Mouse (Mus musculus): ENCODE measurements at regions not wholly inside any gene's neighbourhood (a gene's known extent, or its start where the extent isn't known, plus 50 kb on each side); places are given as distances from the start of the nearest gene placed in this dataset.

GRCm38 (mm10) chr13:107329348-107329747, 307.4 kb upstream of the Kif2a start:
- no peak for ATAC-seq (replicated peaks; ENCODE audit: insufficient number of reproducible peaks, low FRiP score, low TSS enrichment, poor library complexity, severe bottlenecking)

DNA sequence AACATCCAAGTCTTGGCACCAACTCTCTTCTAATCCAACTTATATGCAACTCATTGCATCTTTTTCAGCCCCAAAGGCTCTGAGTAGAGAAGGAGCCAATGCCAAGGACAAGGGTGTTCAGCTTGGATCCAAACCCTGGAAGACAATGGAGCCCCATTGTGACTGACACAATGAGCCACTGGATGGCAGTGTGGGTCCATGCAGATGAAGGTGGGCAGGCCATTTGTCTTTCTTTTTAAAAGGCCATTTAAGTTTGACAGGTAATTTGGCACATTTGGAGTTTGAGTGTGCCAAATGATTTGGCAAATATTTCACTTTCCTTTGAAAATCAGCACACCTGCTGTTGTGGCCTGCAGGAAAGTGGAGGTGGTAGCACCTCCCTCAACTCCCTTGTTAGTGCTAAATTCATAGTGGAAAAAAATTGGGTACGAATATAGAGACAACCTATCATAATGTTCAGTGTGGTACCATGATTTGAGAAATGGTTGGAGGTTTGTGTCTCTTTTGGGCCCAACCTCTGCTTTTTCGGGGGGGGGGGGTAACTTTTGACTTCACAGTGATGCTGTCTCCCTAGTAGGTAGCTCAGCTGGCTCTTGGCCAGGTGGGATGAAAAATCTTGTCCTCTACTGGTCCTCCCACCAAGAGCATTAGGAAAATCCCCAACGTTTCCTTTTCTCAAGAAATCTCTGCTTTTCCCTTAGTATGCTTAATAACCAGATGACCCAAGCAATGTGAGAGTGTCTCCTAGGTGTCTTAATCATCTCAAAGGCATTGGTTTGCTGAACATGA, 304.0 kb upstream of the Kif2a start:
- ATAC-seq (replicated peaks; ENCODE audit: insufficient number of reproducible peaks, low FRiP score, low TSS enrichment, poor library complexity, severe bottlenecking), result no peak

- ATAC-seq (replicated peaks; ENCODE audit: insufficient number of reproducible peaks, low FRiP score, low TSS enrichment, poor library complexity, severe bottlenecking), result no peak
Observed at GRCm38 (mm10) chr13:107314746-107315145, 292.8 kb upstream of the Kif2a start.

DNA sequence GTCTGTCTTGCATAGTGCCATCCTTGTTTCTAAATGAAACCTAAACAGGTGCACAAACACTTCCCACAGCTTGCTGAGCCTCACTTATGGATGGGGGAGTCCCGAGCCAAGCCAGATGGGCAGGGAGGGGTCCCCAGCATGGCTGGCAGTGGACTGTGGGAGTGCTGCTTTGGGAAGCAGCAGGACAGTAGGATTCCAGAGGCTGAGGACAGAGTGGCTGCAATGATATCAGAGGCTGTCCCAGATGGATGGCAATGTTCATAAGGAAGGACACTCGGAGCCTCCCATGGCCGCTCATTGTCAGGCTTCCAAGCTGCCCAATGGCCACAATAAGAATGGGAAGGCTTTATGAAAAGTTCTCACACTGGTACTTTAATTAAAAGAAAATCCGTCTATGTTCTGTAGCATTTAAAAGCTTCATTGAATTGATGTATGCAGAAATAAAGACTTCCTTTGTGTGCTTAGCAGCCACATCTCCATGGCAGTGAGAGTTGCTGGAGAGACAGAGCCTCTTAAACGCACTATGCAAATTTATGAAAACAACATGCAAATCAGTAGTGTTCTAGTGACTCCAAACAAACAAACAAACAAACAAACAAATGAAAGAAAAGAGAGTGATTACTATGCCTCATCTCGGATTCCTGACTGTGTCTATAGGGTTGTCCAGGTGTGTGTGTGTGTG, 287.2 kb upstream of the Kif2a start:
- ATAC-seq (replicated peaks; ENCODE audit: insufficient number of reproducible peaks, low FRiP score, low TSS enrichment, poor library complexity, severe bottlenecking), result no peak

DNA sequence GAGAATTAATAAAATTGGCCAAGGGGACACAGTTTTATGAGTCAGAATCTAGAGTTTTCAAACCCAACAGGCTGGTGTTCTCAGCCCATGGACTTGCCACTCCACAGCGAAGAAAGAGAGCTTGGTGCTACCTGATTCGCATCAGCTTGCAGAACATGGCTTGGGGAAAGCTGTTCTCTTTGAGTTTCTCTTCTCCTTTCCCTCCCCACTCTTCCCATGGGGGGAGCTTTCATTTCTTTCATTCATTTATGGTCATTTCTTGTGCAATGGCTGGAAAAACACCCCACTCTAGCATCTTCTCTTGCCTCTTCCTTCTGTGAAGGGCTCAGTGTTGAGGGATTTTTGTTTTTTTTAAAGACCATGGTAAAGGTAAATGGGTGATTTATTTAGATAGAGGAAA, 286.5 kb upstream of the Kif2a start:
- ATAC-seq (replicated peaks; ENCODE audit: insufficient number of reproducible peaks, low FRiP score, low TSS enrichment, poor library complexity, severe bottlenecking), result no peak

GRCm38 (mm10) chr13:107306958-107307357, 285.0 kb upstream of the Kif2a start:
- no peak for ATAC-seq (replicated peaks; ENCODE audit: insufficient number of reproducible peaks, low FRiP score, low TSS enrichment, poor library complexity, severe bottlenecking)

DNA sequence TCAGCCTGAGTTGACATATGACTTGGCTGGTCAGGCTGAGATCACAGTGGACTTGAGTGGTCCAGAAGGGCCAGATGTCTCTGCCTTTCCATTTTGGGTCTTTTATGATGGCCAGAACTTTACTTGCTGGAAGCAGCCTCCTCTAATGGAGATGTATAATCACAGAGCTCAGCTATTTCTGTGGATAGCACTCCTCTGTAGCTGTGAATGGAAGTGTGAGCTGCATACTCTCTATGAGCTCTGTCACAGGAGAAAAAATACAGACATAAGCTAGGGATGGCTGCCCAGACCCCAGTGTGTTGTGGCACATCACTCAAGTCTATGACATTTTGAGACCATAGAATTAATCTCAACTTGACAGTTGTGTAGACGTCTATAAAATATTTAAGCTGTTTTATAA, 284.3 kb upstream of the Kif2a start:
- no peak for ATAC-seq (replicated peaks; ENCODE audit: insufficient number of reproducible peaks, low FRiP score, low TSS enrichment, poor library complexity, severe bottlenecking)

DNA sequence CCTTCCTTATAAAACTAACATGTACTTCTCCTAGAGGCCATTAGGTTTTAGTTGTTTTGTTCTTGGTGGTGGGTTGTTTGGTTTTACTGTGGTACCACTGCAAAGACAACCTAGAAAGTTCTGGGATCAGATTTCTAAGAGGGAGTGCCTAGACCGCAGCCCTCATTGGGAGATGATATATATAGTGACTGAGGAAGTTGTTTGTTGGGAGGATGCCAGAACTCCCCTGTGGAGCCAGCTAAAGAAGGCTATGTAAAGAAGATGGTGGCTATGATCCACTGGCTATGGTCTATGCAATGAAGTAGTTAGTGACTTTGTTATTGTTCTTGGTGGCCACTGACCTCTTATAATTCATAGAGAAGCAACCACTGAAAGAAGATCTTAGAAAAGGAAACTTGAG, 283.8 kb upstream of the Kif2a start:
- no peak for ATAC-seq (replicated peaks; ENCODE audit: insufficient number of reproducible peaks, low FRiP score, low TSS enrichment, poor library complexity, severe bottlenecking)

DNA sequence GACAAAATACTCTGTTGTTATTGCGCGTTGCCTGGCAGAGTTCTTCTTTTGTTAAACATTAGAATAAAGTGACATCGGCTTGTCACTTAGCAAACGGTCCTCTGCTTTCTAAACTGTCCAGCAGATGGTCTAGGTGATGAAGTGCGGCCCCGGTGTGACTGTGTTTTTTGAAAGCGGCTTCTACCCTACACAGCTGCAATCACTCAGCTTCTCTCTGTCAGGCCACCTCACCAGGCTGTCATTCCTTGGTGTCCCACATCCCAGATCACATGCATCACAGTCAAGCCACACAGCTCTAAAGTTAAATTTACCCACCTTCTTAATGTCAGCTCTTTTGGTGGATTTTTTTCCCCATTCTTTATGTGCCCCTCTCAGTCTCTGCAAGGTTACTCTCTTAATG, 282.0 kb upstream of the Kif2a start:
- no peak for ATAC-seq (replicated peaks; ENCODE audit: insufficient number of reproducible peaks, low FRiP score, low TSS enrichment, poor library complexity, severe bottlenecking)

DNA sequence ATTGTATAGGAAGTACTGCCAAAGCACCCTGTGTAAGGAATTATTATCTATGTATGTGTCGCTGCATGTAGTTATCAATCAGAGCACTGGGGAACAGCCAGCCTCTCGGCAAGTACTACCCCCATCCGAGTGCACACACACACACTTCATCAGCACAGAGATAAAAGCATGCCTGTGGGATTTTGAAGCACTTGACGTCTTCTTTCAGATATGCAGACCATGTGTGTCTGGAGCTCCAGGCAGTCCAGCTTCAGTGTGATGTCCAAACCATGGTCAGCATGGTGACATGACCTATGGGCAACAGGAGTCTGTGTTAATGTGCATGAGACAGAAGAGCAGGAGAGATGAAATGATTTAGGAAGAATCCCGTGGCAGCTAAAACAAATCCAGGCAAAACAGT, 281.4 kb upstream of the Kif2a start:
- no peak for ATAC-seq (replicated peaks; ENCODE audit: insufficient number of reproducible peaks, low FRiP score, low TSS enrichment, poor library complexity, severe bottlenecking)

- ATAC-seq (replicated peaks; ENCODE audit: insufficient number of reproducible peaks, low FRiP score, low TSS enrichment, poor library complexity, severe bottlenecking), result no peak
Observed at GRCm38 (mm10) chr13:107300792-107301191, 278.9 kb upstream of the Kif2a start.

GRCm38 (mm10) chr13:107264581-107264980, 242.7 kb upstream of the Kif2a start:
- ATAC-seq (replicated peaks; ENCODE audit: insufficient number of reproducible peaks, low FRiP score, low TSS enrichment, poor library complexity, severe bottlenecking), result no peak

DNA sequence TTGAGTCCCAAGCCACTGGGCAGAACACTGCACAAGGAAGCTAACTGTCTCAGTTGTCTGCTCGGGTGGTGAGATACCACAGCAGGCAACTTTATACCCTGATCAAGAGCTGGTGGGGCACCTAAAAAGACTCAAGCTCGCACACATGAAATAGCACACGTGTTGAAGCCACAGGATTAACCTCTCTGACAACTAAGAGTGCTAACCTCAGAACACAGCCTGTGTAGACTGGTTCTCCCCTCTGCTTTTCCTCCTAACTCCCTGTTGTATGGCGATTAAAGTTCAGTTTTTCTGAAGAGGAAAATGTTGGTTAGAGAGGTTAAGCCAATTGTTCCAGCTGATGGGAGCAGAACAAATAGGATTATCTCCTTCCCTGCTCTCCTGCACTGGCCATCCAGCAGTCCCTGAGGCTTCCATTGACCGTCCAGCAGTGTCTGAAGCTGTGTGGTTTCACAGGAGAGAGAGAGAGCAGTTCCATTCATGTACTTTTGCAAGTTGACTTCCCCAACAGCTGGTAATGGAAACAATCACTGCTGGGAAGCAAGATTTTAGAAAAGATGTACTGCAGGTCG, 239.6 kb upstream of the Kif2a start:
- ATAC-seq (replicated peaks; ENCODE audit: insufficient number of reproducible peaks, low FRiP score, low TSS enrichment, poor library complexity, severe bottlenecking), result no peak

- no peak for ATAC-seq (replicated peaks; ENCODE audit: insufficient number of reproducible peaks, low FRiP score, low TSS enrichment, poor library complexity, severe bottlenecking)
Observed at GRCm38 (mm10) chr13:107260274-107260673, 238.3 kb upstream of the Kif2a start.

DNA sequence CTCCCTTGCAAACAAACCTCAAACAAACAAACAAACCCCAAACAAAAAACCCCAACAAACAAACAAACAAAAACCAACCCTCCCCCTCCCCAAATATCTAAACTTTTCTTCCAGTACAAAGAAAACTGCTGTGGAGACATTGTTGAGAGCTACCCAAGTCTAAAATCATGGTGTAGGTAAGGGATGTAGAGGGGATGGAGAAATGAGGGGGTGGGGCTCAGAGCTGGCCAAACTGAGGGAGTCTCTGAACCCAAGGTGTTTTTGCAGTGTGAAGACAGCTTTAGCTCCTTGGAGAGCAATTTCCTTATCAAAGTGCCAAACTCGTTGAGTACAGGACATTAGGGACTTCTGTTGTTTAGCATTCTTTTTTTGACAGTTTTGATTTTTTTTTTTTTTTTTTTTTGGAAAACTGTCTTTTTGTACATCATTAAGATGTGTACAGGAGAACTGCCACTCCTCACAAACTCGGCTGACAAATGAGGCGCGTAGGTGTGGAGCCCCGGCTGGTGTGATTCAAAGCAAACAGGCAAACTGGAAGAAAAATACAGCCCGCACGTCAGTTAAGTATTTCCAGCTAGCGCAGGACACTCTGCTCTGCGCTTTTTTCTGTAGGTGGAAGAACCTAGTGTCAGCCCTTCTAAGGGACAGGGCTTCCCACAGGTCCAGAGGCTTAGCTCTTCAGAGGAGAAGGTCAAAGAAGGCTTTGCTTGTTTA, 226.0 kb upstream of the Kif2a start:
- no peak for ATAC-seq (replicated peaks; ENCODE audit: insufficient number of reproducible peaks, low FRiP score, low TSS enrichment, poor library complexity, severe bottlenecking)

- no peak for ATAC-seq (replicated peaks; ENCODE audit: insufficient number of reproducible peaks, low FRiP score, low TSS enrichment, poor library complexity, severe bottlenecking)
Observed at GRCm38 (mm10) chr13:107246956-107247751, 225.2 kb upstream of the Kif2a start.

DNA sequence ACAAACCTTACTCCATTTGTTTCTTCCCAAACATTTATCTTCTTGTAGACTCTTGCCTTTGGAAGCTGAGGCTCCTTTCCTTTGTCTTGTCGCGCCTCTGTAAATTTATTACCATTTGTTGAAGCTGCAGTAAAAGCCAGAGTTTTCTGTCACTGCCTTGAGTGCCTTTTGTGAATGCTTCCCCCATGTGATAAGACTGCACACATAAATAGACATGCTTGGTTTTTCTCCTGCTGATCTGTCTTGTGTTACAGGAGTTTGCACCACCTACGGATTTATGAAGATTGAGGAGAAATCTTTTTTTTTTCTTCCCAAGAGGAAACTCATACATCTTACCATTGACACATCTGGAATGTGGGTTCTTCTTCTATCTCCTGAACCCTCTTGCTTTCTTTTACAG, 222.2 kb upstream of the Kif2a start:
- no peak for ATAC-seq (replicated peaks; ENCODE audit: insufficient number of reproducible peaks, low FRiP score, low TSS enrichment, poor library complexity, severe bottlenecking)

GRCm38 (mm10) chr13:107239035-107239387, 217.1 kb upstream of the Kif2a start:
- ATAC-seq (replicated peaks; ENCODE audit: insufficient number of reproducible peaks, low FRiP score, low TSS enrichment, poor library complexity, severe bottlenecking), result no peak

Data from monocyte, adult 5-6 weeks (primary cell).